Mouse (Mus musculus) layer of hippocampus, postnatal 10 days (tissue): ENCODE measurements around the gene Ahdc1. TPM values are rescaled to one million over a fixed set of nuclear protein-coding genes. Genes with fewer than 3 reads are reported as not detected.

Experiments
- DNase-seq, 2 experiments: peaks; one replicate each; pipeline ENCODE4 v3.0.0; 2021; ENCODE audit warnings: low spot score in 2 of 2
- total RNA-seq, 2 experiments: library from RNA; stranded (reverse); gene quantifications; 2 replicates each; pipeline ENCODE4 v1.2.3; 2021

Gene Ahdc1
- total RNA-seq, 2 experiments from 2014 or later = 98.1 to 103 TPM

- no peak for DNase-seq
These were observed 26.7 kb downstream of the Ahdc1 start for GRCm38 (mm10) chr4:133037798-133038197.

GRCm38 (mm10) chr4:133038521-133039115, 27.6 kb downstream of the Ahdc1 start:
- no peak for DNase-seq

GRCm38 (mm10) chr4:133039116-133039819, 28.2 kb downstream of the Ahdc1 start:
- no peak for DNase-seq

- no peak for DNase-seq
These were observed 28.8 kb downstream of the Ahdc1 start for GRCm38 (mm10) chr4:133039832-133040231.

GRCm38 (mm10) chr4:133040241-133040904, 29.3 kb downstream of the Ahdc1 start:
- no peak for DNase-seq

GRCm38 (mm10) chr4:133042244-133042643, 31.2 kb downstream of the Ahdc1 start:
- DNase-seq = no peak

- DNase-seq = peak; percentile 70 to 76
These were observed 31.9 kb downstream of the Ahdc1 start for GRCm38 (mm10) chr4:133042651-133043635.

GRCm38 (mm10) chr4:133043798-133044646, 33.0 kb downstream of the Ahdc1 start:
- DNase-seq = no peak

- no peak for DNase-seq
These were observed 33.6 kb downstream of the Ahdc1 start for GRCm38 (mm10) chr4:133044647-133045094.

GRCm38 (mm10) chr4:133045771-133046474, 34.9 kb downstream of the Ahdc1 start:
- peak in 1 of 2 experiments; percentile 24 for DNase-seq

- peak in 1 of 2 experiments; percentile 29 for DNase-seq
These were observed 35.8 kb downstream of the Ahdc1 start for GRCm38 (mm10) chr4:133046691-133047352.

- DNase-seq = peak; percentile 45 to 53
These were observed 36.5 kb downstream of the Ahdc1 start for GRCm38 (mm10) chr4:133047353-133048105.

GRCm38 (mm10) chr4:133049071-133049920, 38.2 kb downstream of the Ahdc1 start:
- no peak for DNase-seq

- no peak for DNase-seq
These were observed 39.3 kb downstream of the Ahdc1 start for GRCm38 (mm10) chr4:133050196-133050836.

- DNase-seq = no peak
These were observed 39.9 kb downstream of the Ahdc1 start for GRCm38 (mm10) chr4:133050837-133051549.

- DNase-seq = no peak
These were observed 40.4 kb downstream of the Ahdc1 start for GRCm38 (mm10) chr4:133051550-133051865.
